Mouse (Mus musculus) small intestine, adult 2 months (tissue): ENCODE results near the gene Nmd3. TPM values are rescaled to one million over a fixed set of nuclear protein-coding genes. Genes with fewer than 3 reads are reported as not detected.
A peak's percentile ranks its signal among the peaks of the same experiment; 100 is the strongest.

Experiments
- H3K27ac ChIP-seq: fragments of 200-500 bp; 2 replicates; pipeline ENCODE4 v1.5.1; 2012; ENCODE audit warnings: low read depth, low read length, control low read depth, inconsistent platforms; ENCODE audit not compliant: insufficient read depth
- H3K27me3 ChIP-seq: fragments of 200-500 bp; 2 replicates; pipeline ENCODE4 v1.6.1; 2012; ENCODE audit warnings: mild to moderate bottlenecking, moderate library complexity, low read length, inconsistent platforms; ENCODE audit not compliant: control insufficient read depth, insufficient read depth
- H3K36me3 ChIP-seq: fragments of 200-500 bp; 2 replicates; pipeline ENCODE4 v1.6.1; 2012; ENCODE audit warnings: mild to moderate bottlenecking, low read length, control low read depth, inconsistent platforms; ENCODE audit not compliant: control insufficient read depth, insufficient read depth
- H3K4me1 ChIP-seq: fragments of 200-500 bp; 2 replicates; pipeline ENCODE4 v1.6.1; 2012; ENCODE audit warnings: low read length, inconsistent platforms, mixed read lengths; ENCODE audit not compliant: control insufficient read depth, insufficient read depth, insufficient read length
- H3K4me3 ChIP-seq: fragments of 200-500 bp; 2 replicates; pipeline ENCODE4 v1.5.1; 2012; ENCODE audit warnings: low read depth, mild to moderate bottlenecking, control low read depth, inconsistent platforms, low read length, moderate library complexity
- CTCF ChIP-seq: fragments of 200-500 bp; IDR thresholded peaks from 2 replicates; pipeline ENCODE4 v1.5.1; 2012; ENCODE audit warnings: low read depth, mild to moderate bottlenecking, control low read depth, inconsistent platforms, low read length, moderate library complexity, mixed read lengths; ENCODE audit not compliant: insufficient replicate concordance, insufficient read length; ENCODE audit errors: extremely low read depth
- POLR2A ChIP-seq: fragments of 200-500 bp; IDR thresholded peaks from 2 replicates; pipeline ENCODE4 v1.6.1; 2012; ENCODE audit warnings: low read depth, mild to moderate bottlenecking, control low read depth, inconsistent platforms, low read length, moderate library complexity
- WGBS: fragments of 180-500 bp; shearing (Covaris S2); methylation state at CpG from one replicate; pipeline ENCODE4 v1.1.7; 2018; 5-methylcytosine and 5-hydroxymethylcytosine counted together
- polyA plus RNA-seq: library from polyadenylated mRNA; depleted of rRNA; stranded (reverse); fragments of >200 nt; gene quantifications from 2 replicates; pipeline ENCODE4 v1.2.3, GENCODE M21; 2012

The Nmd3 gene
- polyA plus RNA-seq, 1 experiment: 17.7 TPM

DNA sequence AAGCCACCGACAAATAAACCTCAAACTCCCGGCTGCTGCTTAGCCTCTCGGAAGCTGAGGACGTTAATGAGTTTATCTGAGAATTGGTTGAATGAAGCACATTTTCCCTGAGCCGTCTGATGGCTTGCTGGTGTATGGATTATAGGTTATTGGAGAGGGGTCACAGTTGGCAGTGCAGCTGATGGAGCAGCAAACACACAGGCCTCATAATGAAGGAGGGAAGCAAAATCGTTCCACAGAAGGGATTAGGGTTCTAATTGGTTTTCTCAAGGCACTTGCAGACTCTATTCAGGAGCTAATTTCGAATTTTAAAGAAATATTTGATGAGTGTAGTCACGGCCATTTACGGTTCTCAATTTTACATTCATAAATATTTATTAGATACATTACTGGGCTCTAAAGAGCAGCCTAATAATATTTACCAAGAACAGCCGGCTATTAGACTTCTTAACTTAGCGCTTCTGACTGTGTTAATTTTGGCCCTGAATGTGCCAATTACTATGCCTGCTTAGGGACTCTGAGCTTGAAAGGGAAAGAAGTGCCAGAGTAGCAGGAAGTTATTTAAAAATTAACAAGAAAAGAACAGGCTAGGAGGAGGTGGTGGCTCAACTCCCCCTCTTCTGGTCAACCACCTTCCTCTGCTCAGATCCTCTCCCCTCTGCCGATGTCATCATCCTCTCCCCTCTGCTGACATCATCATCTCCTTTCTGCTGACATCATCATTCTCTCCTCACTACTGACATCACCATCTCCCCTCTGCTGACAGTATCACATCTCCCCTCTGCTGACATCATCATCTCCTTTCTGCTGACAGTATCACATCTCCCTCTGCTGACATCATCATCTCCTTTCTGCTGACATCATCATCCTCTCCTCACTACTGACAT is 12.5 kb upstream of the Nmd3 start:
- Histone ChIP-seq H3K4me1 (no peaks in the 10 kb centered on the region), H3K27ac (no peak overlapping the region), H3K4me3 (no peak overlapping the region), H3K27me3 (no peaks in the 10 kb centered on the region), H3K36me3 (no peaks in the 10 kb centered on the region)
- no peak for TF ChIP-seq CTCF
- TF ChIP-seq POLR2A: no peak
- 52% methylated on average over 12 of the region's 12 CpGs for WGBS

- no peaks in the 10 kb centered on the region for H3K36me3 ChIP-seq
These were observed 9.7 kb upstream of the Nmd3 start for GRCm38 (mm10) chr3:69711907-69712600.

GRCm38 (mm10) chr3:69717476-69717875 is 4.3 kb upstream of the Nmd3 start:
- Histone ChIP-seq H3K4me1 (peaks cover 2% of the 10 kb centered on the region; the same call in 1 of the 2 replicates), H3K4me3 (no peak overlapping the region), H3K36me3 (no peaks in the 10 kb centered on the region), H3K27me3 (no peaks in the 10 kb centered on the region), H3K27ac (no peak overlapping the region)
- 82% methylated on average over 6 of the region's 6 CpGs for WGBS
- TF ChIP-seq POLR2A: no peak
- TF ChIP-seq CTCF: no peak

More at GRCm38 (mm10) chr3:69711907-69712600, 9.7 kb upstream of the Nmd3 start:
- H3K4me1 ChIP-seq: no peaks in the 10 kb centered on the region
- 39% methylated on average over 8 of the region's 8 CpGs for WGBS
- H3K27ac ChIP-seq: no peak overlapping the region
- H3K27me3 ChIP-seq: no peaks in the 10 kb centered on the region
- no peak for TF ChIP-seq POLR2A
- TF ChIP-seq CTCF: no peak
- no peak overlapping the region for H3K4me3 ChIP-seq

GRCm38 (mm10) chr3:69722187-69722867 is 542 bp downstream of the Nmd3 start:
- WGBS: 1% methylated on average over 58 of the region's 58 CpGs
- Histone ChIP-seq H3K4me1 (peaks cover 5% of the 10 kb centered on the region; the same call in 1 of the 2 replicates), H3K36me3 (peaks cover 7% of the 10 kb centered on the region; the same call in 1 of the 2 replicates), H3K4me3 (peak overlapping the region; percentile 95), H3K27me3 (no peaks in the 10 kb centered on the region), H3K27ac (peak overlapping the region; percentile 67)
- TF ChIP-seq CTCF (no peak), POLR2A (no peak)

GRCm38 (mm10) chr3:69723161-69723560 is 1.4 kb downstream of the Nmd3 start:
- no peak overlapping the region for H3K27ac ChIP-seq
- no peaks in the 10 kb centered on the region for H3K27me3 ChIP-seq
- no peak overlapping the region for H3K4me3 ChIP-seq
- H3K36me3 ChIP-seq: peaks cover 10% of the 10 kb centered on the region
- H3K4me1 ChIP-seq: peaks cover 5% of the 10 kb centered on the region; the same call in 1 of the 2 replicates
- WGBS: 32% methylated on average over 7 of the region's 7 CpGs
- TF ChIP-seq CTCF (no peak), POLR2A (no peak)

GRCm38 (mm10) chr3:69730930-69731329 is 9.1 kb downstream of the Nmd3 start:
- H3K27ac ChIP-seq: no peak overlapping the region
- TF ChIP-seq CTCF (no peak), POLR2A (no peak)
- H3K4me3 ChIP-seq: no peak overlapping the region
- peaks cover 2% of the 10 kb centered on the region; the same call in 1 of the 2 replicates for H3K4me1 ChIP-seq
- H3K36me3 ChIP-seq: peaks cover 29% of the 10 kb centered on the region
- H3K27me3 ChIP-seq: no peaks in the 10 kb centered on the region
